Mouse (Mus musculus): ENCODE results near the gene Mphosph10. TPM values are rescaled to one million over a fixed set of nuclear protein-coding genes. Genes with fewer than 3 reads are reported as not detected.

The Mphosph10 gene
- total and polyA plus RNA-seq, 2 experiments: 0.61 to 4.8 TPM

DNA sequence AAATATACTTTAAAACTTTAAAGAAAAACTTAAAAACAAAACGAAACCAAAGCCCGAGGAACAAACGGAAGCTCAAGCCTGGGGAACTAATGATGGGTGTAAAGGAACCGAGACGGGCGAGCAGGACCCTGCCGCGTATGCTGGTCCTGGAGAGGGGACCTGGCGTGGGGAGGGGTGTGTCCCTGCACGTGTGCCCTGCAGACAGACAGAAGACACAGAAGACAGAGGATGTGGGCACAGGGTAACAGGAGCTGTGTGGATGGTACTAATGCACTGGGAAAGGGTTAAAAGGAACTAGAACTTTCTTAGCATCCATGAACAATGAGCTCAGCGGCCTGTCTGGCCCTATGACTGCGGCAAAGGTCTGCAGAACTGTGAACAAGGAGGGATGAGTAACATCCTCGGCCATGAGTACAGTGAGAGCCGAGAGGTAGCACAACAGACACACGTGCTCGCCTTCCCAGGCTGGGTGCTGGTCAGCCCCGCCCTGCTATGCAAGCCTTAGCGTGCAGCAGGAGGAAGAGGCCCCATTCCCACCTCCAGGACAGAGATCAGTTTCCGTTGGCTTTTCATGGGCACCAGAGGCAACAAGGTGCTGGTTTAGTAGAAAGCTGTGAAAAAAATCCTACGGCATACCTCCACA, 32.0 kb downstream of the Mphosph10 start:
- no peak for DNase-seq (ENCODE audit: extremely low read depth, low read depth, low spot score)

DNA sequence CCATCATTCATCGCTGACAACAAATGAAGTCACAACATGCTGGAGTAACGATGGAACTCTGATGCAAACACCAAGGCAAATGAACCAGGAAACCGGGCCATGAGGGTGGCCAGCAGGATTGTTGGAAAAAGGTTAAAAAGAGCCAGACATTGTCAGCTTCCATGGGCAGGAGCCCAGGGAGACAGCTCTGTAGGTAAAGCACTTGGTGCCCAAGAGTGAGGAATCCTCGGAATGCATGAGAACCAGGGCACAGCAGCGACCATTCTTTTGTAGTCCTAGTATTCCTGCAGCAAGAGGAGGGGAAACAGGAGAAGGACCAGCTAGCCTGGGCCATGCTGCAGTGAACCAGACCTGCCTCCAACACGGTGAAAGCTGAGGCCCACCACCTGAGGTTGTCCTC, 33.4 kb downstream of the Mphosph10 start:
- no peak overlapping the region for H3K27ac ChIP-seq (replicated peaks; ENCODE audit: insufficient read depth, low read depth, low read length)
- no peak overlapping the region for H3K9ac ChIP-seq (ENCODE audit: low read depth, low read length)
- H3K4me1 ChIP-seq (ENCODE audit: control insufficient read depth, insufficient read depth, low read length): no peaks in the 10 kb centered on the region
- H3K4me3 ChIP-seq (ENCODE audit: insufficient read depth, low read depth, low read length): no peak overlapping the region
- H3K27me3 ChIP-seq (ENCODE audit: control insufficient read depth, insufficient read depth, low read length): no peaks in the 10 kb centered on the region
- H3K36me3 ChIP-seq (ENCODE audit: control insufficient read depth, insufficient read depth, low read length): peaks cover 31% of the 10 kb centered on the region; the same call in 1 of the 2 replicates
- H3K79me2 ChIP-seq (ENCODE audit: control insufficient read depth, insufficient read depth, low read length): no peaks in the 10 kb centered on the region
- TF ChIP-seq CTCF (IDR thresholded peaks at IDR 0.05; ENCODE audit: low read depth, low read length): no peak
- no peak for TF ChIP-seq POLR2A (IDR thresholded peaks at IDR 0.05; ENCODE audit: extremely low read depth, insufficient read depth, low read length)
- WGBS: 90% methylated on average over 6 of the region's 6 CpGs
- no peak for DNase-seq (ENCODE audit: extremely low read depth, low read depth, low spot score)

More for the DNA sequence above, 32.0 kb downstream of the Mphosph10 start:
- WGBS: 89% methylated on average over 20 of the region's 20 CpGs
- Histone ChIP-seq H3K27ac (replicated peaks; ENCODE audit: insufficient read depth, low read depth, low read length) (peak overlapping the region; percentile 9; the same call in 1 of the 2 replicates), H3K27me3 (ENCODE audit: control insufficient read depth, insufficient read depth, low read length) (no peaks in the 10 kb centered on the region), H3K9ac (ENCODE audit: low read depth, low read length) (no peak overlapping the region), H3K79me2 (ENCODE audit: control insufficient read depth, insufficient read depth, low read length) (no peaks in the 10 kb centered on the region), H3K4me1 (ENCODE audit: control insufficient read depth, insufficient read depth, low read length) (no peaks in the 10 kb centered on the region), H3K4me3 (ENCODE audit: insufficient read depth, low read depth, low read length) (no peak overlapping the region), H3K36me3 (ENCODE audit: control insufficient read depth, insufficient read depth, low read length) (peaks cover 32% of the 10 kb centered on the region)
- TF ChIP-seq CTCF (IDR thresholded peaks at IDR 0.05; ENCODE audit: low read depth, low read length) (no peak), POLR2A (IDR thresholded peaks at IDR 0.05; ENCODE audit: extremely low read depth, insufficient read depth, low read length) (no peak)

DNA sequence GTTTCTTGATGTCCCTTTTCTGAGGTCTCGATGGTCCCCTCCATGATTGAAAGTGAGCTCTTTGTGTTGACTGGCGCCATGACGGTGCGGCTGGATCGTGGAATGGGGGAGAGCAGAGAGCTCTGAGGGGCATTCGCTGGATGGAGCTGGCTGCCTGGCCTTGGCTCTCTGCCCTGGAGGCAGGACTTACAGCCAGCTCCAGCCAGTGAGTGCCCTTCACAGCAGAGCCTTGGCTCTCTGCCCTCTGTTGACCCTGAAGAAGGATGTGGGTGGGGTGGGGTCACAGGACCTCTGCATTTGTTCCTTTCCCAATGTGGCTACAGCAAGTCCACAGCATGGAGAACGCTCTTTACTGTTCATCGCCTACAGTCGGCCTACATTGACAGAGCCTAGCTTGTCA, 34.7 kb downstream of the Mphosph10 start:
- Histone ChIP-seq H3K36me3 (ENCODE audit: control insufficient read depth, insufficient read depth, low read length) (peaks cover 25% of the 10 kb centered on the region; the same call in 1 of the 2 replicates), H3K27ac (replicated peaks; ENCODE audit: insufficient read depth, low read depth, low read length) (peak overlapping the region; percentile 70), H3K27me3 (ENCODE audit: control insufficient read depth, insufficient read depth, low read length) (no peaks in the 10 kb centered on the region), H3K9ac (ENCODE audit: low read depth, low read length) (peak overlapping the region; percentile 17; the same call in 1 of the 2 replicates), H3K4me1 (ENCODE audit: control insufficient read depth, insufficient read depth, low read length) (no peaks in the 10 kb centered on the region), H3K79me2 (ENCODE audit: control insufficient read depth, insufficient read depth, low read length) (no peaks in the 10 kb centered on the region), H3K4me3 (ENCODE audit: insufficient read depth, low read depth, low read length) (no peak overlapping the region)
- WGBS: 78% methylated on average over 9 of the region's 9 CpGs
- DNase-seq (ENCODE audit: extremely low read depth, low read depth, low spot score): peak; percentile 45
- TF ChIP-seq POLR2A (IDR thresholded peaks at IDR 0.05; ENCODE audit: extremely low read depth, insufficient read depth, low read length) (no peak), CTCF (IDR thresholded peaks at IDR 0.05; ENCODE audit: low read depth, low read length) (no peak)

DNA sequence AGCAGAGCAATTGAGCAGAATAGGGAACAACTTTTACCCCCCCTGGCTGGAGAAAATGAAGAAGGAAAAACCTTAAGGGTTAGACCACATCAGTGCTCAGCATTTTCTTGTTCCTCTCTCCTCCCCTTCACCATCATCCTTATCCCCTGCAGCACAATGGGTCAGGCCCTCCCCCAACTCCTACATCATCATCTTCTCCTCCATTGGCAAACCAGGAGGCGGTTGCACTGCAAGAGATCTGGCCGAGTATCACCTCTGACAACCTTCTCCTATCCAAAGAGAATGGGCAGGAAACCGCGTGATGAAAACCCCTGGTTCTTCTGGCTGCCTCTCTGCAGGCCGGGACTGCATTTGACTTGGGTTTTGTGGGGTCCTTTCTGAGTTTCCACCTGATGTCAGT, 35.4 kb downstream of the Mphosph10 start:
- no peak for TF ChIP-seq CTCF (IDR thresholded peaks at IDR 0.05; ENCODE audit: low read depth, low read length)
- H3K27ac ChIP-seq (replicated peaks; ENCODE audit: insufficient read depth, low read depth, low read length): 0 out of 2 replicates have a peak overlapping the region, but pooled peaks have one; percentile 33
- peaks cover 22% of the 10 kb centered on the region; the same call in 1 of the 2 replicates for H3K36me3 ChIP-seq (ENCODE audit: control insufficient read depth, insufficient read depth, low read length)
- no peaks in the 10 kb centered on the region for H3K27me3 ChIP-seq (ENCODE audit: control insufficient read depth, insufficient read depth, low read length)
- H3K4me3 ChIP-seq (ENCODE audit: insufficient read depth, low read depth, low read length): no peak overlapping the region
- DNase-seq (ENCODE audit: extremely low read depth, low read depth, low spot score): peak; percentile 41
- 91% methylated on average over 5 of the region's 5 CpGs for WGBS
- H3K4me1 ChIP-seq (ENCODE audit: control insufficient read depth, insufficient read depth, low read length): no peaks in the 10 kb centered on the region
- no peaks in the 10 kb centered on the region for H3K79me2 ChIP-seq (ENCODE audit: control insufficient read depth, insufficient read depth, low read length)
- no peak overlapping the region for H3K9ac ChIP-seq (ENCODE audit: low read depth, low read length)

DNA sequence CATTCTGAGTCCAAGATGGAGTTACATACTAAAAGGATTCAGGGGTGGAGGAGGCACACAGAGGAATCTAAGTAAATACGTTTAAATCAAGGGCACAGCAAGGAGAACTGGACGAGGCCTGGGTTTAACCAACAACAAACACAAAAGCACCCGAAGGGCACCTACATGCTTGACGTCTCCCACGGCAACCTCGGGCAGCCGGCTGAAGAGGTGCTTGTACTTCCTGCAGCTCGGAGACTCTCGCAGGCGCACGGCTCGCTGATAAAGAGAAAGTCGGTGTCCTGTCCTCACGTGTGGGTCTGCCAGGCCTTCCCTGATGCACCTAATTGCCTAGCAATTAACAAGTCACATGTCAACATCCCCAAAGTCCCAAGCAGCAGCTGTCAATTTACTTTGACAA, 37.9 kb downstream of the Mphosph10 start:
- Histone ChIP-seq H3K36me3 (ENCODE audit: control insufficient read depth, insufficient read depth, low read length) (peaks cover 12% of the 10 kb centered on the region; the same call in 1 of the 2 replicates), H3K4me3 (ENCODE audit: insufficient read depth, low read depth, low read length) (no peak overlapping the region), H3K27me3 (ENCODE audit: control insufficient read depth, insufficient read depth, low read length) (no peaks in the 10 kb centered on the region), H3K79me2 (ENCODE audit: control insufficient read depth, insufficient read depth, low read length) (no peaks in the 10 kb centered on the region), H3K27ac (replicated peaks; ENCODE audit: insufficient read depth, low read depth, low read length) (no peak overlapping the region), H3K9ac (ENCODE audit: low read depth, low read length) (no peak overlapping the region), H3K4me1 (ENCODE audit: control insufficient read depth, insufficient read depth, low read length) (no peaks in the 10 kb centered on the region)
- TF ChIP-seq POLR2A (IDR thresholded peaks at IDR 0.05; ENCODE audit: extremely low read depth, insufficient read depth, low read length) (no peak), CTCF (IDR thresholded peaks at IDR 0.05; ENCODE audit: low read depth, low read length) (no peak)
- WGBS: 83% methylated on average over 14 of the region's 14 CpGs
- DNase-seq (ENCODE audit: extremely low read depth, low read depth, low spot score): no peak

DNA sequence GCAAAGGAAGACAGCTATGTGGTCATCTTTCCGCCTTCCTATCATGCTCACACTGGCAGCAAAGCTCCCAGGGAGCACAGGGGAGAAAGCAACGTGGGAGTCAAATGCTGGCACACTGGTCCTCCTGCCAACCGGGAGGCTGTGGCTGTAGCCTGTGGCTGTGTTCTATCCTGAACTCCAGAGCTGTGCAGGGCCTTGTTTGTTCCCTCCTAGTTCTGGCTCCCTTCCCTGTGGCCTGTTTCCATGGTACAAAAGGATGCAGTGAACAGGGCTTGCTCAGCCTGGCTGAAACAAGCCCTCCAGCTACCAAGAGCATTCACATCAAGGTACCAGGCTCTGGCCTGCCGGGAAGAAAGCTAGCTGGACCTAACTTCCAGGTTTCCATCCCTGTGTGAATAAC, 41.0 kb downstream of the Mphosph10 start:
- Histone ChIP-seq H3K4me1 (ENCODE audit: control insufficient read depth, insufficient read depth, low read length) (0 out of 2 replicates have a peak, but pooled peaks cover 3% of the 10 kb centered on the region), H3K36me3 (ENCODE audit: control insufficient read depth, insufficient read depth, low read length) (peaks cover 19% of the 10 kb centered on the region; the same call in 1 of the 2 replicates), H3K79me2 (ENCODE audit: control insufficient read depth, insufficient read depth, low read length) (no peaks in the 10 kb centered on the region), H3K27me3 (ENCODE audit: control insufficient read depth, insufficient read depth, low read length) (no peaks in the 10 kb centered on the region), H3K4me3 (ENCODE audit: insufficient read depth, low read depth, low read length) (no peak overlapping the region), H3K27ac (replicated peaks; ENCODE audit: insufficient read depth, low read depth, low read length) (no peak overlapping the region), H3K9ac (ENCODE audit: low read depth, low read length) (no peak overlapping the region)
- WGBS: 38% methylated on average over 4 of the region's 4 CpGs
- no peak for TF ChIP-seq POLR2A (IDR thresholded peaks at IDR 0.05; ENCODE audit: extremely low read depth, insufficient read depth, low read length)
- no peak for TF ChIP-seq CTCF (IDR thresholded peaks at IDR 0.05; ENCODE audit: low read depth, low read length)
- DNase-seq (ENCODE audit: extremely low read depth, low read depth, low spot score): peak; percentile 58
